Mouse (Mus musculus) inflammation-experienced regulatory T-cells, adult 6 months (primary cell): ENCODE data around the gene Adamts7. TPM values are rescaled to one million over a fixed set of nuclear protein-coding genes. Genes with fewer than 3 reads are reported as not detected.

Experiments used
- ATAC-seq: one replicate; pipeline ENCODE4 v1.8.0; 2017
- polyA plus RNA-seq, 3 experiments: library from polyadenylated mRNA; unstranded; fragments of 100-300 nt; shearing (Covaris generic); gene quantifications; one replicate each; pipeline ENCODE4 v1.2.1; 2017

Gene Adamts7
- polyA plus RNA-seq, 3 experiments from 2014 or later, result not detected

GRCm38 (mm10) chr9:90162243-90162925, 485 bp upstream of the Adamts7 start:
- no peak for ATAC-seq

- ATAC-seq, result no peak
Observed at GRCm38 (mm10) chr9:90163749-90164095, 853 bp downstream of the Adamts7 start.

DNA sequence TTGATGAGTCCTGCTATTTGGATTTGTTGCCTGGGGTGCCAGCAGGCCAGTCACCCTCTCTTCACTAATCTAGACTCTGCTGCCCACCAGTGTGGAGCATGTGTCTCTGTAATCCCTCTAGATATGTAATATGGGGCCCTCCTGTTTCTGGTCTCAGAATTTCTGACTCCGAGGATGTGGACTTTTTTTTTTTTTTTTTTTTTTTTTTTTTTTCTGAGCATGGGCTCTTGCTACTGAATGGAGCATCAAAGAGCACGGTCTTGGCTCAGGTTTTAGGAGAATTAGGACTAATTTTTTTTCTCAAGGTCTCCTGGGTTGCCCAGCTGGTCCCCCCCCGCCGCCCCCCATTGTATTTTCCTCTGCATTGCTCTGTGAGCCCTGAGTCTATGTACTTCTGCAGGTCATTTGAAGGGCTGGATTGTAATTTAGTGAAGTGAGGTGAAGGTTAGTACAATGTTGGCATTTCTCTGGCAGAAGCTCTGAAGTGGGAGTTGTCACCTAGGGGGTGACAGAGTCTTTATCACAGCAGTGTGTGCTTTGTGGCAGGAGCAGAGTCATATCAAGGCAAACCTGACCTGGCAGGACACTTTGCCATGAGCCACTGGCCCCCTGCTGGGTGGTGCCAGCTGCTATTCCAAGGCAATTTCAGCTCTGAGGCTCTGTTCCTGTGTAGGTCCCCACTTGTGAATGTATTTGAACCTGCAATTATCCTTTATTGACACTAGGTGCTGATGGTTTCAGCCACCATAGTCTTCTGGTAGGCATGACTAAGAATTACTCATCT, 2.0 kb downstream of the Adamts7 start:
- ATAC-seq, result no peak

GRCm38 (mm10) chr9:90165590-90165989, 2.7 kb downstream of the Adamts7 start:
- no peak for ATAC-seq

DNA sequence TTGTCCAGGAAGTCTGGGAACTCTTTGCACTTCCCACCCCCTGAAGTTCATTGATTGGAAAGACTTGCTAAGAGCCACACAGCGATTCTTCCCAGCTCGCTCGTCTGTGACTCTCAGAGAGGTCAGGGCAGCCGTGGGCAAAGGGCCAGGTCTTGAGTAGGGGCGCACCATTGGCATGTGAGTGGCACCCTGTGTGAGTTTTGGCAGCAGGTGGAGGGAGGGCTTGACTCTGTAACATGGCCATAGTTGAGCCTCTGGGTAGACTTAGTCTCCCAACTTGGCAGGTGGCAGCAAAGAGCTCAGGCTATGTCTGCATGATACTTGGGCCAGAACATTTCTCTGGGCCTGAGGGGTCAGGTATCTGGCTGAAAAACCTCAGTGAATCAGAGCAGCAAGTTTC, 3.7 kb downstream of the Adamts7 start:
- ATAC-seq, result no peak

- ATAC-seq, result no peak
Observed at GRCm38 (mm10) chr9:90169965-90170364, 7.1 kb downstream of the Adamts7 start.

- ATAC-seq, result no peak
Observed at GRCm38 (mm10) chr9:90171421-90171820, 8.6 kb downstream of the Adamts7 start.

DNA sequence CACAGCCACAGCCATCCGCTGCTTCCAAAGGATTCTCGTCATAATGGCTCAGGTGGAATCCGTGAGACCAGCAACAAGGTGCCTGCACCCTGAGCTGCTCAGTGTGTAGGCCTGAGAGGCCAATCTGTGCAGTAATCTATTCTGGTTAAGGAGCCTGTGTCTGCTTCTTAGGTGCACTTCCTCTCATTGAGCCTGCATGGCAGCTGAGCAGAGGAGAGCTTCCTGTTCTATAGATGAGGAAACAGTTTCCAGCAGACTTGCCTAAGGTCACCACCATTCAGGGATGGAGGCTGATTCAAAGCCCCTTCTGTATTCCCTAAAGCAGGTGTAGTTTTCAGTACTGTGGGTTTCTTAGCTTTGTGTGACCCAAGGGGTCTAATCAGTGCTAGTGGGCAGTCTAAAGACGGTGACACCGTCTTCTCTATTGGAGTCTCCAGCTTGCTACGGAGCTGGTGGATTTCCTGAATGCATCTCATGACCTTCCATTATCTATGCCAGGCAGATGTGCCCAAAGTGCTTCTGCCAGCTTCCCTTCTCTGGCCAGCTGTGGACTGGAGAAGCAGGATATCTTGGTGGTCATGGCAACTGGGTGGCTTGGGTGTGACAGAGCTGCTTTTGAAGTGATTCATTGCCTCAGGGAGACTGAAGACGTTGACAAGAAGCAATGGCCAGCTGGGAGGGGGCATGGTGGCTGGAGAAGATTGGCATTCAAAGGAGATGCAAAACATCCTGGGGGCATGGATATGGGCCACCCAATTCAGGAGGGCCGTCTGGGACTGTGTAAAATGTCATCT, 9.9 kb downstream of the Adamts7 start:
- ATAC-seq, result no peak

- no peak for ATAC-seq
Observed at GRCm38 (mm10) chr9:90173330-90173729, 10.5 kb downstream of the Adamts7 start.

- no peak for ATAC-seq
Observed at GRCm38 (mm10) chr9:90179409-90179808, 16.5 kb downstream of the Adamts7 start.

GRCm38 (mm10) chr9:90181656-90182388, 19.0 kb downstream of the Adamts7 start:
- no peak for ATAC-seq

GRCm38 (mm10) chr9:90182636-90183421, 20.0 kb downstream of the Adamts7 start:
- ATAC-seq, result no peak

DNA sequence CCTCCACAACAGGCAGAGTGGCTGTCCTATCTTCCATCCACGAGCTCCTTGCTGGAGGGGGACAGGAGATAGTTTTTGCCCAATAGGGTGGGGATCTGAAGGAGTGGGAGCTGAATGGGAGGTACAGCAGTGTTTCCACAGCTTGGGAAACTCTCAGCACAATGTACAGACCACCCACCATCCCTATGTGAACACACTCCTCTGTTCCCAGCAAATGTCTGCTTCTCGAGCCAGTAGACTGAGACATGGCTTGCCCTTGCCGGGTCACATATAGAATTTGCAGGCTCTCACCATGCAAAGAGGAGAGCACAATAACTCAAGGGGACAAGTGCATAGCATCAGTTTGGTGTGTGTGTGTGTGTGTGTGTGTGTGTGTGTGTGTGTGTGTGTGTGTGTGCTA, 20.7 kb downstream of the Adamts7 start:
- no peak for ATAC-seq

DNA sequence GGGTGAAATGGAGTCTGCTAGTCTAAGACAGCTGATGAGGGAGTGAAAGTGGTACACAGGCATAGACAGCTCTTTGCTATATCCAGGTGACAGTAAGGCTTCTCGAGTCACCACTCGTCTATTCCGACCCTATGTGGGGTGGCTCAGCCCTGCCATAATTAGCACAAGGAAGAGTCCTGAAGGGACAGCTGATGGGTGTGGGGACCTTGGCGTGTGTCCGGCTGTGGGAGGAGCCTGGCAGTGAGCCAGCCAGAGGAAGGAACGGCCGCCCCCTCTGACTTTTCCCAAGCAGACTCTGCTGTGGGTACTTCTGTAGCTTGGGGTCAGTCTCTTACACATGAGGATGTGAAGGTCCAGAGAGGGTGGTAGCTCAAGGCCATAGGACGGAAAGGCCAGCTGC, 21.2 kb downstream of the Adamts7 start:
- ATAC-seq, result no peak

DNA sequence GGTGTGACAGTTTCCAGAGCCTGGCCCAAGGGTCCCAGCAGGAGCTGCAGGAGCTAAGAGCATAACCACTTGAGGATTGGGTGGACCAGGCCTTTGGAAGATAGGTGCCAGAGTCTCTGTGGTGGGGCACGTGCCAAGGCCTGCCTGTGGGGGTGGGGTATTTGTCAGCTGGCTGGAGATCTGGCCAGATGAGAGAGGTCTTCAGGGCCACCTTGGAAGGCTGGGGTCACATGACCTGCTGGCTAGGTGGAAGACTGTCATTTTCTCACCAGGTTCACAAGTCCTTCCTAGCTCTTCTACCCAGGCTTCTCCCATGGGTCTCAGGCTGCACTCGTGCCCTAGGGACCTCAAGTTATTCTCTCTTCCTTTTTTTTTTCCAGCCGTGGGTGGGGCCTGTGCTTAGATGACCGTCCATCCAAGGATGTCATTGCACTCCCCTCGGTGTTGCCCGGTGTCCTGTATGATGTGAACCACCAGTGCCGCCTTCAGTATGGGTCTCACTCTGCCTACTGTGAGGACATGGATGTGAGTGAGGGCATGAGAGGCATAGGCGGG, 22.6 kb downstream of the Adamts7 start:
- ATAC-seq, result no peak

- ATAC-seq, result no peak
Observed at GRCm38 (mm10) chr9:90188893-90189292, 26.0 kb downstream of the Adamts7 start.

- ATAC-seq, result no peak
Observed at GRCm38 (mm10) chr9:90189391-90189790, 26.5 kb downstream of the Adamts7 start.

- ATAC-seq, result no peak
Observed at GRCm38 (mm10) chr9:90195000-90195399, 32.1 kb downstream of the Adamts7 start.

DNA sequence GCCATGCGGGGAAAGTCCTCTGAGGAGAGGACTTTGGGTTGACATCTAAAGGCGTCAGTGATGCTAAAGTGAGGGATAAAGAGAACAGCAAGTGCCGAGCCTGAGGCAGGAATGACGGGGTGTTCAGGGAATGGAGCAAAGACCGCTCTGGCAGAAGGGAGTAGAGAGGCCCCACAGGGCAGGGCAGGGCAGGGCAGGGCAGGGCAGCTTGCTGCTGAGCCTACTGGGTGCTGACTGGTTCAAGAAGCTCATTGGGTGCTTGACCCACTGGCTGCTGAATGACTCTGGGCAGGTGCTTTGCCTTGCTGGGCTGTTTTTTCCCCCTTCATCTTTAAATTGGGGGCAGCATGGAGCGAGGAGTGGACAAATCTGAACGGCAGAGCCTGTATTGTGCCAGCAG, 33.4 kb downstream of the Adamts7 start:
- ATAC-seq, result no peak

DNA sequence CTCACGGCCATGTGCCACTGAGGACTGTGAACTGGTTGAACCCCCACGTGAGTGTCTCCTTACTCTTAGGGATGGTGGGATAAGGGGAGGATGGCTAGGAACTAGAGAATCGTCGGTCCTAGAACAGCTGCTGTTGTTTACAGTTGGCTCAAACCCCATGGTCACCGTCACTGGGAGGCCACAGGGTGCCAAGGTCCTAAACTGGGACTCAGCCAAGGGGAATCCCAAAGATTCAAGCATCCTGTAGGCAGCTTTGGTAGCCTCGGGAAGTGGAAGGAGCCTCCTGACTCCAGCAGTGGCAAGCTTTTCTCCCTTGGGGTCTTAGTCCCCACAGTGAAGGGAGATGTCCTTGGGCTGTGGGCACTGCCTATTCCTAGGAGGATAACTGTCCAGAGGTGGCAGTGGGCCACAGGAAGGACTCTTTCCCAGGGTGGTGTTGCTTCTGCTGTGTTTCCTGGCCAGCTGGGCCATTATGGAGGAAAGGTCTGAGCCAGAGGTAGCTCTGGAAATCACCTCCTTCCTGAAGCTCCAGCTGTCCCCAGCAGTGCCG, 34.3 kb downstream of the Adamts7 start:
- ATAC-seq, result no peak

DNA sequence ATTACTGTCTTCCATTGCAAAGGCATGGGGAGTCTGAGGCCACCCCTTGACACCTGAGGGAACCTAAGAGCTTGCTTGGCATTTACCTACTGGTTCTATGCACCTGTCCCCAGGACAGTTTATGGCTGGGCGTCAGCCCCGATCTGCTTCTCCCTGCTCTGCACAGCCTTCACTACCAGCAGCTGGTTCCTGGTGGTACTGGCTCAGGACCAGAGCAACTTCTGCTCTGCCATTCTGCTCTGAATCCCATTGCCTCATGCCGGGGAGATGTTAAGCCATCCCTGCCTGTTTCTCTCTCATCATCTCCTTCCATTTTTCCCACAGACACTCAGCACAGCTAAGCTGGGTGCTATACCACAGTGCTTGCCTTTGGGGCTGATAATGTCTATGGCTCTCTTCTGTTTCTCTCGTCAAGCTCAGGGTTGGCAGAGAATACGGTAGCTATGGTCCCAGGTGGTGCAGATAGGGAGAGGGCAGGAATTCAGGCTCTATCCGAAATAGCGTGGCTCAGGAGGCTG, 35.1 kb downstream of the Adamts7 start:
- ATAC-seq, result no peak
